Mouse (Mus musculus) limb, embryonic 11.5 days (tissue): Measurements from ENCODE around the gene Acot13. TPM values are rescaled to one million over a fixed set of nuclear protein-coding genes. Genes with fewer than 3 reads are reported as not detected.

Experiments
- ATAC-seq: fragments of 200-750 bp; cut with Nextera tagmentation; 2 replicates; pipeline ENCODE4 v1.8.0; 2017; ENCODE audit warnings: low read depth; ENCODE audit not compliant: insufficient number of reproducible peaks, low FRiP score, low TSS enrichment
- DNase-seq: peaks from one replicate; pipeline ENCODE4 v3.0.0-alpha.2; 2015; ENCODE audit warnings: low spot score
- H3K27ac ChIP-seq: fragments of 300-500 bp; sonication (generic); replicated peaks from 2 replicates; pipeline ENCODE4 v1.5.1; 2014; ENCODE audit warnings: low read depth, mild to moderate bottlenecking, low read length
- H3K27me3 ChIP-seq: fragments of 300-500 bp; sonication (generic); 2 replicates; pipeline ENCODE4 v1.6.1; 2014; ENCODE audit warnings: mild to moderate bottlenecking, low read length, mixed read lengths; ENCODE audit not compliant: control insufficient read depth, insufficient read depth
- H3K36me3 ChIP-seq: fragments of 300-500 bp; sonication (generic); 2 replicates; pipeline ENCODE4 v1.6.1; 2014; ENCODE audit warnings: mild to moderate bottlenecking, low read length, moderate library complexity, mixed read lengths; ENCODE audit not compliant: control insufficient read depth, insufficient read depth
- H3K4me1 ChIP-seq: fragments of 300-500 bp; sonication (generic); 2 replicates; pipeline ENCODE4 v1.6.1; 2014; ENCODE audit warnings: low read length, mixed read lengths; ENCODE audit not compliant: control insufficient read depth, insufficient read depth
- H3K4me2 ChIP-seq: fragments of 300-500 bp; sonication (generic); 2 replicates; pipeline ENCODE4 v1.6.1; 2014; ENCODE audit warnings: low read depth, mild to moderate bottlenecking, moderate library complexity; ENCODE audit not compliant: severe bottlenecking
- H3K4me3 ChIP-seq: fragments of 300-500 bp; sonication (generic); 2 replicates; pipeline ENCODE4 v1.5.1; 2014; ENCODE audit warnings: low read depth, low read length
- H3K9ac ChIP-seq: fragments of 300-500 bp; sonication (generic); 2 replicates; pipeline ENCODE4 v1.6.1; 2014; ENCODE audit warnings: mild to moderate bottlenecking, low read length
- H3K9me3 ChIP-seq: fragments of 300-500 bp; sonication (generic); 2 replicates; pipeline ENCODE4 v1.6.1; 2016; ENCODE audit warnings: low read length; ENCODE audit not compliant: control insufficient read depth
- WGBS: fragments of 180-500 bp; shearing (Covaris S2); extraction: QIAGEN DNeasy Blood & Tissue Kit; methylation state at CpG from one replicate; pipeline ENCODE4 v1.1.7; 2014; 5-methylcytosine and 5-hydroxymethylcytosine counted together
- polyA plus RNA-seq: library from polyadenylated mRNA; unstranded; fragments of >200 nt; fragmentation: Nextera tagmentation; extraction: Ambion mirVana; gene quantifications from 2 replicates; pipeline ENCODE4 v1.2.1, GENCODE M21; 2014

The Acot13 gene
- 71.1 and 71.4 TPM in 2 replicates for polyA plus RNA-seq

DNA sequence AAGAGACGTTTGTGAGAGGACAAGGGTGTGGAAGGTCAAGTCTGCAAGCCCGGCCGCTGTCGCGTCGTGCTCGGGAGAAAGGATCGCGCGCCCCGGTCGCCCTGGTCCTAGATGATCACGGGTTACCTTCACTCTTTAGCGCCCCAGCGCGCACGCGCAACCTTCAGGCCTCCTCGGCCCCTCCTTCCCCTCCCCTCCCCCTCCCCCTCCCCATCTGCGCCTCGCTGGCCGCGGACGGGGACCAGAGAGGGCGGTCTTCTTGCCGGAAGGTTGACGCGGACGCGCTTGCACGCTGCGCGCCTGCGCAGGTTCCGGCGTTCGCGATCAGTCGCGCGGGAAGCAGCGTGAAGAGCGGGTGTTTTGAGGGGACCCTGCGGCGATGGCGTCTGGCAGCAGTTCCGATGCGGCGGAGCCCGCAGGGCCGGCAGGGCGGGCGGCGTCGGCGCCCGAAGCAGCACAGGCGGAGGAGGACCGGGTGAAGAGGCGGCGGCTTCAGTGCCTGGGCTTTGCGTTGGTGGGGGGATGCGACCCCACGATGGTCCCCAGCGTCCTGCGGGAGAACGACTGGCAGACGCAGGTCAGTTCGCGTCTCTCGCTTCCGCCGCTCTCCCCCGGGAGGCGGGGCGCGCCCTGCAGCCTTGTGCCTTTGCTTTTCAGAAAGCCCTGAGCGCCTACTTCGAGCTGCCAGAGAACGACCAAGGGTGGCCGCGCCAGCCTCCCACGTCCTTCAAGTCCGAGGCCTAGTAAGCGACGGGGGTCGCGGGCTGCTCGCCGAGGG is at the start of gene Acot13, which contains the start of gene Tdp2:
Gene Acot13, minus strand, starts transcription at position 188 of the 778 bp plus-strand sequence.
Gene Tdp2, plus strand, starts transcription at position 327 of the 778 bp plus-strand sequence.
- Histone ChIP-seq H3K9me3 (no peaks in the 10 kb centered on the region), H3K27me3 (no peaks in the 10 kb centered on the region), H3K4me2 (peak within 1 kb of the TSS; percentile 70), H3K4me1 (peaks cover 9% of the 10 kb centered on the region; the same call in 1 of the 2 replicates), H3K9ac (peak within 1 kb of the TSS; percentile 94), H3K36me3 (no peaks in the 10 kb centered on the region), H3K4me3 (peak within 1 kb of the TSS; percentile 94), H3K27ac (peak within 1 kb of the TSS; percentile 90)
- DNase-seq (peak; percentile 97), ATAC-seq (peak; percentile 96)
- WGBS = under 1% methylated on average over 75 of the region's 90 CpGs

DNA sequence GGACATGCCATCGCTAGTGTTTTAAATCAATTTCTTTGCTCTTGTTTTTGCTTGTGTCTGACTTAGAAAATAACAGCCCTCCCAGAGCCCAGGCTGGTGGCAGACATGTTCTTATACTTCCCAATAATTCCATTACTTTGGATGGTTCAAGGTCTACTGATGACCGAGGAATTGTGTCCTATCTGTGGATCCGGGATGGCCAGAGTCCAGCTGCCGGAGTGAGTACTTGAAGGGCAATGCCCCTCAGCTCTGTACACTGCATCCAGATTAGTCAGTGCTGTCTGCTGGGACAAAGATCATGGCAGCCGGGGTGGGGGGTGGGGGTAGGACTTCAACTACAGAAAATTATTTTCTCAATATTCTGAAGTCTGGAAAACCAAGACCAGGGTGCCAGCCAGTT is 49.4 kb upstream of the Acot13 start:
- ATAC-seq = no peak
- no peak overlapping the region for H3K4me2 ChIP-seq
- 92% methylated on average over 5 of the region's 5 CpGs for WGBS

DNA sequence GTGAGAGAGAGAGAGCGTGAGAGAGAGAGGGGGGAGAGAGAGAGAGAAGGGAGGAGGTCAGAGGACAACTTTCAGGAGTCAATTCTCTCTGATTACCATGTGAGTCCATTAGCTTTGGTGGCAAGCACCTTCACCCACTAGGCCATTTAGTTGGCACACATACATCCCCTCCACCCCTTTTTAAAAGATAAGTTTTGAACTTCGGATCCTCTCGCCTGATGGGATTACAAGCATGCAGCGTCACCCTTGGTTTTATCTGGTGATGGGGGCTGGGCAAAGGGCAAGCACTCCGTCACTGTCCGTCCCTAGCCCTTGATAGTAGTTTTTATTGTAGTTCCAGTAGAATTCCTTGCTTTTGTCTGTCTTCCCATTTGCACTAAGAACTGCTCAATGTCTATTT is 48.9 kb upstream of the Acot13 start:
- no peak for ATAC-seq

More for the DNA sequence above, 49.4 kb upstream of the Acot13 start:
- H3K27ac ChIP-seq = no peak overlapping the region
- no peaks in the 10 kb centered on the region for H3K36me3 ChIP-seq
- no peaks in the 10 kb centered on the region for H3K9me3 ChIP-seq
- no peak overlapping the region for H3K4me3 ChIP-seq
- DNase-seq = no peak
- no peaks in the 10 kb centered on the region for H3K27me3 ChIP-seq
- H3K4me1 ChIP-seq = no peaks in the 10 kb centered on the region
- H3K9ac ChIP-seq = no peak overlapping the region

DNA sequence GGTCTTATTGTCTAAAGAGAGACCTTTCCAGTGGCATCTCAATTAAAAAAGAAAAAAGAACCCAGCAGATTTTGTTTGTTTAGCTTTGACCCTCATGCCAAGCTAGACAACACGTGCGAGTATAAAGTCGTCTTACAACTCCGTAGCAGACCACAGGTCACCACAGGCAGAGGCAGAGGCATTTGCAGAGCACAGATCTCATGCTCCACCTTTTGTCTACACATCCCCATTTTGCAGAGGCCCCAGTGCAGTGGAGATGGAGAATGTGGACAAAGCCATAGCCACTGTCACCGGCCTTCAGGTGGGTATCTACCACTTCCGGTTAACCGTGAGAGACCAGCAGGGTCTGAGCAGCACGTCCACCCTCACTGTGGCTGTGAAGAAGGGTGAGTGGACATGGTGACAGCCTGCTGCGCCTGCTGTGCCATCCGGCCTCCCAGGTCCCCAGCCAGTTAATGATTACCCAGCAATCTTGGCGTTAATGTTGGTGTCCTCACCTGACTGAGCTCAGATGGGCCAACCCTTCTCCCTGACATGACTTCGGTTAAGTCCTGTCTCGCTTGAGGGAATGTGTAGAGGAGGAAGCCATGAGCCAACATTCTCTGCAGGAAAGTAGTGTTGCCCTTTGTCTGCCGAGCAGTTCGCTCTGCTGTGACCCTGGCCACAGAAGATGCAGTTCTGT is 48.2 kb upstream of the Acot13 start:
- Histone ChIP-seq H3K9ac (no peak overlapping the region), H3K27me3 (no peaks in the 10 kb centered on the region), H3K36me3 (no peaks in the 10 kb centered on the region), H3K4me3 (no peak overlapping the region), H3K27ac (no peak overlapping the region), H3K4me2 (no peak overlapping the region), H3K9me3 (no peaks in the 10 kb centered on the region), H3K4me1 (no peaks in the 10 kb centered on the region)
- no peak for ATAC-seq
- WGBS = 91% methylated on average over 15 of the region's 15 CpGs
- DNase-seq = no peak

More for the DNA sequence above, 48.9 kb upstream of the Acot13 start:
- Histone ChIP-seq H3K9me3 (no peaks in the 10 kb centered on the region), H3K27me3 (no peaks in the 10 kb centered on the region), H3K4me1 (no peaks in the 10 kb centered on the region), H3K36me3 (no peaks in the 10 kb centered on the region), H3K27ac (no peak overlapping the region), H3K4me2 (no peak overlapping the region), H3K9ac (no peak overlapping the region), H3K4me3 (no peak overlapping the region)
- 86% methylated on average over 6 of the region's 6 CpGs for WGBS
- DNase-seq = no peak

DNA sequence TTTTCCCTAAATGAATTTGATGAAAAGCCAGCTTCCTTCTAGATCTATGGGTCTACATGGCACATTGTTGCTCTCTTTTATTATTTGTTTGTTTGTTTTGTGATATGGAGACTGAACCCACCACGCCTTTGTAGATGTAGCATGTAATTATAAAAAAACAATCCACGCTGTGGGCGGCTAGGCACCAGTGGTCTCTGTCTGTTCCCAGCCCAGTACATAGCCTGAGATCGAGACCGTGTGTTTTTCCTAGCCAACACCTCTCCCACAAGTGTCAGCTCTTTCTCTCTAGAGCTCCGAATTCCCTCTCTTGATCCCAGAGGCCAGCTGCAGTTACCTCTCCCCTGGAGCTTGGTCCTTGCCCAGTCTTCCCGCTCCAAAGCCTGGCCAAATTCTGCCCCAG is 36.9 kb upstream of the Acot13 start:
- Histone ChIP-seq H3K4me2 (no peak overlapping the region), H3K4me1 (no peaks in the 10 kb centered on the region), H3K27me3 (no peaks in the 10 kb centered on the region), H3K9me3 (no peaks in the 10 kb centered on the region), H3K36me3 (no peaks in the 10 kb centered on the region), H3K27ac (no peak overlapping the region), H3K9ac (no peak overlapping the region), H3K4me3 (no peak overlapping the region)
- DNase-seq (no peak), ATAC-seq (no peak)
- 90% methylated on average over 7 of the region's 7 CpGs for WGBS

DNA sequence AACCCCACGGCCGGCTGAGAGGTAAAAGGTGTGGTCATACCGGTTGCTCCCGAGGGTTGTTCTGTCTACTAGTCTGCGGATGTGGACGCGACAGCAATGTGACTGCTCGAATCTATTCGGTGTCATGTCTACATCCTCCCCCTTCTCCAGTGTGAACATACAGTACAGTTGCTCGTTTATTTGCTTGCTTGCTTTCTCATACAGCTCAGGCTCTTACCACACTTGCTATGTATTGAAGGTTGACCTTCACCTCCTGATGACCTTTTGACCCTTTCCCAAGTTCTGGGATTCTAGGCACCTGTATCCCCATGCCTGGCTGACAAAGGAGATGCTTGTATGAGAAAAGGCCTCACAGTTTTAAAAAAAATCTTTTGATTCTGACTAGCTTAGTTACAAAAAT is 36.4 kb upstream of the Acot13 start:
- Histone ChIP-seq H3K9me3 (no peaks in the 10 kb centered on the region), H3K4me3 (no peak overlapping the region), H3K4me1 (no peaks in the 10 kb centered on the region), H3K27ac (no peak overlapping the region), H3K4me2 (no peak overlapping the region), H3K27me3 (no peaks in the 10 kb centered on the region), H3K9ac (no peak overlapping the region), H3K36me3 (no peaks in the 10 kb centered on the region)
- DNase-seq (no peak), ATAC-seq (no peak)
- WGBS = 89% methylated on average over 10 of the region's 10 CpGs

DNA sequence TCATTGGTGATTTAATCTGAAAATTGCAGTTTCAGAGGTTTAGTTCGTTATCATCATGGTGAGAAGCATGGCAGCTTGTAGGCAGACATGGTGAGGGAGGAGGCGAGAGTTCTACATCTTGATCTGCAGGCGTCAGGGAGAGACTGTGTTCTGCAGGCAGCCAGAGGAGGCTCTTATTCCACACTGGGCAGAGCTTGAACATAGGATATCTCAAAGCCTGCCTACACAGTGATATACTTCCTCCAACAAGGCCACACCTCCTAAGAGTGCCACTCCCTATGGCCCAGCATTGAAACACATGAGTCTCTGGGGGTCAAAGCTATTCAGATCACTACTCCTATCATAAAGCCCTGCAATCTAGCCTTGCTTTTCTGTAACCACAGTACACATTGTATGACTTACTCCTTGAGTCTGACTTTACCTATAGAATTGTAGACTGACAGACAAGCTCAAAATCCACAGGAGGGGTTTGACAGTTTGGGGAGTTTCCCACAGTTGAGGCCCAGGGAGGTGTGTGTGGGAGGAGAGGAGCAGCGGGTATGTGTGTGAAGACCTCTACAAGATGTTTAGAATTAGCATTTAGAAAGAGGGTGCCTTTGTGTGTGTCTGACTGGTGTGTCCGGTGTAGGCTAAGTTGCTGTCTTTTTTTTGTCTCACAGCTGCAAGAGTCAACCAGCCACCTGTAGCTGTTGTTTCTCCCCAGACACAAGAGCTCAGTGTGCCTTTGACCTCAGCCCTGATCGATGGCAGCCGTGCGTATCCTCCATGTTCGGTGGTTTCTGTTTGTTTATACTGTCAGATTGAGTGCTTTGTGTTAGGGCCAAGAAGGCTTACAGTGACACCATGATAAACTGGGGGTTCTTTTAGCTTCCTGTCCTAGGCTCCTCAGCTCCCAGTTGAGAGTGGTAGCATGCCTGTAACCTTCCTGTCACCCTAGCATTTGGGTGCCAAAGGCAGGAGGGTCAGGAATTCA is 35.4 kb upstream of the Acot13 start:
- Histone ChIP-seq H3K36me3 (no peaks in the 10 kb centered on the region), H3K9ac (no peak overlapping the region), H3K27ac (no peak overlapping the region), H3K4me1 (no peaks in the 10 kb centered on the region), H3K9me3 (no peaks in the 10 kb centered on the region), H3K4me3 (no peak overlapping the region), H3K4me2 (no peak overlapping the region), H3K27me3 (no peaks in the 10 kb centered on the region)
- 84% methylated on average over 9 of the region's 9 CpGs for WGBS
- no peak for DNase-seq
- no peak for ATAC-seq

DNA sequence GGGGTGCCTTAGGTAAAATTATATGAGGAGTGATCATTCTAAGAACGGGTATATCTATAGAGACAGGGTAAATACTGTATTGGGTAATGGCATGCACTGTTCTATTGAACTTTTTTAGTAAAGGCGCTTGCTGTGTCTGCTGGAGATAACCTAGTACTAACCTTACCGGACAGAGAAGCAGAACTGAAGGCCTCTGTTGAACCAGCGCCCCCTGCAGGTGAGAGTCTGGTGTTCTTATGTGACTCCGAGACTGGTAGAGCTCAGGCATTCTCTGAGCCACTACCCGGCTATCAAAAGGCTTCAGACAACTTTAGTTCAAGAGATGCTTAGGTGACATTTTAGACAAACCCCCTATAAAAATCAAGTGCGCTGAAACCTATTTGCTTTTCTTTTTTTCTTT is 31.2 kb upstream of the Acot13 start:
- no peaks in the 10 kb centered on the region for H3K36me3 ChIP-seq
- H3K4me1 ChIP-seq = 0 out of 2 replicates have a peak, but pooled peaks cover 2% of the 10 kb centered on the region
- ATAC-seq (no peak), DNase-seq (peak; percentile 49)
- H3K27ac ChIP-seq = no peak overlapping the region
- WGBS = 68% methylated on average over 7 of the region's 7 CpGs
- H3K4me3 ChIP-seq = no peak overlapping the region
- no peak overlapping the region for H3K9ac ChIP-seq
- H3K27me3 ChIP-seq = no peaks in the 10 kb centered on the region
- no peaks in the 10 kb centered on the region for H3K9me3 ChIP-seq
- H3K4me2 ChIP-seq = no peak overlapping the region
